Mouse (Mus musculus) midbrain, embryonic 14.5 days (tissue): ENCODE data around the gene A930033H14Rik. TPM values are rescaled to one million over a fixed set of nuclear protein-coding genes. Genes with fewer than 3 reads are reported as not detected.

Source experiments
- ATAC-seq: fragments of 200-750 bp; cut with Nextera tagmentation; 2 replicates; pipeline ENCODE4 v1.8.0; 2017; ENCODE audit warnings: moderate number of reproducible peaks, moderate library complexity; ENCODE audit not compliant: low FRiP score, low TSS enrichment
- DNase-seq: peaks from one replicate; pipeline ENCODE4 v3.0.0-alpha.2; 2015
- H3K27ac ChIP-seq: fragments of 300-500 bp; sonication (generic); replicated peaks from 2 replicates; pipeline ENCODE4 v1.5.1; 2014; ENCODE audit warnings: mild to moderate bottlenecking, low read depth, low read length, moderate library complexity
- H3K27me3 ChIP-seq: fragments of 300-500 bp; sonication (generic); 2 replicates; pipeline ENCODE4 v1.6.1; 2014; ENCODE audit warnings: low read length, control low read depth, mixed read lengths; ENCODE audit not compliant: control insufficient read depth, insufficient read depth
- H3K36me3 ChIP-seq: fragments of 300-500 bp; sonication (generic); 2 replicates; pipeline ENCODE4 v1.6.1; 2014; ENCODE audit warnings: low read length, control low read depth; ENCODE audit not compliant: control insufficient read depth, insufficient read depth
- H3K4me1 ChIP-seq: fragments of 300-500 bp; sonication (generic); 2 replicates; pipeline ENCODE4 v1.6.1; 2014; ENCODE audit warnings: mild to moderate bottlenecking, antibody characterized with exemption, low read length, control low read depth; ENCODE audit not compliant: control insufficient read depth, insufficient read depth
- H3K4me2 ChIP-seq: fragments of 300-500 bp; sonication (generic); 2 replicates; pipeline ENCODE4 v1.6.1; 2014; ENCODE audit warnings: mild to moderate bottlenecking, low read length, moderate library complexity
- H3K4me3 ChIP-seq: fragments of 300-500 bp; sonication (generic); replicated peaks from 2 replicates; pipeline ENCODE4 v1.5.1; 2014; ENCODE audit warnings: low read depth, low read length
- H3K9ac ChIP-seq: fragments of 300-500 bp; sonication (generic); replicated peaks from 2 replicates; pipeline ENCODE4 v1.6.1; 2014; ENCODE audit warnings: mild to moderate bottlenecking, low read length, moderate library complexity
- H3K9me3 ChIP-seq: fragments of 300-500 bp; sonication (generic); 2 replicates; pipeline ENCODE4 v1.6.1; 2016; ENCODE audit warnings: low read length, control low read depth, mixed read lengths; ENCODE audit not compliant: control insufficient read depth
- WGBS: fragments of 180-500 bp; shearing (Covaris S2); extraction: QIAGEN DNeasy Blood & Tissue Kit; methylation state at CpG from one replicate; pipeline ENCODE4 v1.1.7; 2014; 5-methylcytosine and 5-hydroxymethylcytosine counted together
- polyA plus RNA-seq: library from polyadenylated mRNA; unstranded; fragments of >200 nt; fragmentation: Nextera tagmentation; extraction: Ambion mirVana; gene quantifications from 2 replicates; pipeline ENCODE4 v1.2.1, GENCODE M21; 2014

Gene A930033H14Rik
- polyA plus RNA-seq: 1.1 and 1.3 TPM in 2 replicates

GRCm38 (mm10) chr10:69212542-69213440 is at the start of gene A930033H14Rik:
Gene A930033H14Rik, minus strand, starts transcription at chr10:69213098.
- peak; percentile 91 for ATAC-seq
- DNase-seq: peak; percentile 90
- WGBS: under 1% methylated on average over 82 of the region's 84 CpGs
- Histone ChIP-seq H3K4me2 (peak within 1 kb of the TSS; percentile 79), H3K27me3 (no peaks in the 10 kb centered on the region), H3K4me3 (peak within 1 kb of the TSS; percentile 73), H3K9me3 (peaks cover 3% of the 10 kb centered on the region; the same call in 1 of the 2 replicates), H3K9ac (peak within 1 kb of the TSS; percentile 97), H3K36me3 (0 out of 2 replicates have a peak, but pooled peaks cover 5% of the 10 kb centered on the region), H3K27ac (peak within 1 kb of the TSS; percentile 99), H3K4me1 (peaks cover 10% of the 10 kb centered on the region)

DNA sequence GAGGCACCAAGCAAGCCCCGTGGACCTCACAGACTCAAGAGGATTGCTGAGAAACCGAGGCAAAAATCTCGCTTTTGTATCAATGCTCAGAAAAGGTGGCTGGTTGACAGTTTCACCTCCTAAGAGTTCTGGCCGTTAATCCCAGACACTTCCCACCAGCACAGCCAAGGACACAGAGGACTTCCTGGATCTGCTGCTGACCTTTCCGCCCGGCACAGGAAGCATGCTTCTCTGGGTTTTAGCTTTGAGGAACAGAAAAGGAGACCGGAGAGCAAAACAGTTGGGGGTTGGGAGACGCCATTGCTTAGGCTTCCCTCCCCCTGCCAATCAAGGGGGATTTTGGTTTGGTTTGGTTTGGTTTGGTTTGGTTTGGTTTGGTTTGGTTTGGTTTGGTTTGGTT is 47.0 kb upstream of the A930033H14Rik start:
- WGBS: 96% methylated on average over 8 of the region's 8 CpGs
- Histone ChIP-seq H3K27ac (no peak overlapping the region), H3K36me3 (no peaks in the 10 kb centered on the region), H3K9me3 (no peaks in the 10 kb centered on the region), H3K4me2 (no peak overlapping the region), H3K9ac (no peak overlapping the region), H3K4me1 (0 out of 2 replicates have a peak, but pooled peaks cover 3% of the 10 kb centered on the region), H3K4me3 (no peak overlapping the region), H3K27me3 (no peaks in the 10 kb centered on the region)
- no peak for ATAC-seq
- DNase-seq: no peak

DNA sequence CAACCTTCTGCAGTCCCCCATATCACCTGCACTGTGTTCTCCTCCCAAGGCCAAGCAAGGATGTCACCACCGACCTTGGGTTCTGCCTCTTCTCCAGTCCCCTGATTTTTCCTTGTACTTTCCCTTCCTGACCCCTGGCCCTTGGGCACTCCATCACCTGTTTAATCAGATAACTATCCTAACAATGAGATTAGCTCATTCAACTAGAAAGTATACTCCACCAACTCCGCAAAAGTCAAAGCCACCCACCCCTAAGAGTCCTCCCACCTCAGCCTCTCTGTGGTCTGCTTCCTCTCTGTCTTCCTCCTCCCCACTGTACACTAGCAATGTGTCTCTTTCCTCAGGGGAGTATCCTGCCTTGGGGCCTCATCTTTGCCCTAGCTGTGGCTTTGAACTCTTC is 46.3 kb upstream of the A930033H14Rik start:
- DNase-seq (no peak), ATAC-seq (no peak)
- no peaks in the 10 kb centered on the region for H3K36me3 ChIP-seq
- H3K27ac ChIP-seq: no peak overlapping the region
- H3K4me2 ChIP-seq: no peak overlapping the region
- 83% methylated on average over 2 of the region's 2 CpGs for WGBS
- no peak overlapping the region for H3K4me3 ChIP-seq
- H3K4me1 ChIP-seq: peaks cover 9% of the 10 kb centered on the region
- no peak overlapping the region for H3K9ac ChIP-seq
- H3K27me3 ChIP-seq: no peaks in the 10 kb centered on the region
- H3K9me3 ChIP-seq: no peaks in the 10 kb centered on the region

DNA sequence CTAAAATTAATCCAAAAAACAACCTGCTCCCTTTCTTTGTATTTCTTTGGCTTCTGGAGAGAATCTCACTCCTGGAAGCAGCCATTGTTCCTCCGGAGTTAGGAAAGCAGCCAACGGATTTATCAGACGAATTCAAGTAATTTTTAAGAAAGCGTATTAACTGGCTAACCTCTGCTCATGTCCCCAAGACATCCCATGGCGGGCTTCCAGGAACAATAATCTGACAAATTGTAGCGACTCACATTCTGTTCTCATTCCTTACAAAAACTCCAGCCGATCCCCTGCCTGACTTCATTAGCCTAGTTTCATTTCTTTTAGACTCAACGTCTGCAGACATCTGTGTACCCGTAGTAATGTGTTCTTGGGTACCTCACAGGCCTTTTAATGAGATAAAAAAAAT is 45.7 kb upstream of the A930033H14Rik start:
- no peak overlapping the region for H3K27ac ChIP-seq

DNA sequence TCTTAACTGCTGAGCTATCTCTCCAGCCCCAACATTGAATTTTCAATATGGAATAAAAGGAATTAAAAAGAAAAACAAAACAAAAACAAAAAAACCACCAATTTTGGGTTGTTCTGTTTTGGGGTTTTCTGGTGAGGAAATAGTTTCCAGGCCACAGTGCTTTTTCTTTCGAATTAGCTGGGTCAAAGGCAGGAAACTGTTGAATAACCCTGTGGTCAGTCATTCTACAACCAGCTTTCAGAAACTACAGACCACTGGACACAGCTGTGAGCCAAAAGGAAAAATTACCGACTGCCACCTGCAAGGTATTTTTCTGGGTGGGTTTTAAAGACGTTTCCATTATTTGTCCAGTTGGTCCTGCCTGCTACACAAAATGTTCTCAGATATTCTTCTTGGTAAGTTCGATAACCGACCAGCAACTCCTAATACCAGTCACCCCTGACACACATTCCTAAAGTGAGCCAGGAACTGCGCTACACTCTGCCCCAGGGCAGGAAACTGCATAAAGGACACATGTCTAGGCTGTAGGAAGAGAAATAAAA is 44.8 kb upstream of the A930033H14Rik start:
- H3K9me3 ChIP-seq: no peaks in the 10 kb centered on the region
- no peak for ATAC-seq
- H3K27ac ChIP-seq: no peak overlapping the region
- H3K27me3 ChIP-seq: no peaks in the 10 kb centered on the region
- H3K36me3 ChIP-seq: no peaks in the 10 kb centered on the region
- 92% methylated on average over 6 of the region's 6 CpGs for WGBS
- H3K9ac ChIP-seq: no peak overlapping the region
- no peak overlapping the region for H3K4me3 ChIP-seq
- H3K4me1 ChIP-seq: peaks cover 9% of the 10 kb centered on the region
- DNase-seq: no peak
- H3K4me2 ChIP-seq: no peak overlapping the region

More for the DNA sequence above, 45.7 kb upstream of the A930033H14Rik start:
- Histone ChIP-seq H3K4me3 (no peak overlapping the region), H3K36me3 (no peaks in the 10 kb centered on the region), H3K4me1 (peaks cover 9% of the 10 kb centered on the region), H3K9ac (no peak overlapping the region), H3K4me2 (no peak overlapping the region), H3K27me3 (no peaks in the 10 kb centered on the region), H3K9me3 (no peaks in the 10 kb centered on the region)
- WGBS: 51% methylated on average over 9 of the region's 9 CpGs
- no peak for DNase-seq
- ATAC-seq: no peak

DNA sequence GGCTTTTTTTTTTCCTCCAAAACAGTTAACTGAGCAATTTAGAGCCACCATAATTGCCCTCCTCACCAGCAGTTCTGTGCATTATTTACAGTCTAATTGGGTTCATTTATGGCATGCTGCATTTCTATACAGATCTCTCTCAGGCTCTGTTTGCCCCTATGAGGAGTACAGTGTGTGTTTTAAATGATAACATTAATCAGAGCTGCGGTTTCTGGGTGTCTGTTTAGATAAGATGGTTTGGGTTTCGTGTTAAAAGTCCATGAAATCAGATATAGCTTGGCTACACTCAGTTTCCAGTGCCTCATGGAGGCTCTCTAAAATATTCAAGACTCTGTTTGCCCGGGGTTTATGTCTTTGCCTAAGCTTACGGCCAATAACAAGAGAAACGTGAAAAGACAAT is 42.7 kb upstream of the A930033H14Rik start:
- H3K9me3 ChIP-seq: no peaks in the 10 kb centered on the region
- no peak overlapping the region for H3K4me3 ChIP-seq
- H3K4me1 ChIP-seq: peaks cover 9% of the 10 kb centered on the region
- H3K36me3 ChIP-seq: no peaks in the 10 kb centered on the region
- no peak overlapping the region for H3K4me2 ChIP-seq
- ATAC-seq (no peak), DNase-seq (no peak)
- no peaks in the 10 kb centered on the region for H3K27me3 ChIP-seq
- WGBS: 55% methylated on average over 5 of the region's 5 CpGs
- no peak overlapping the region for H3K27ac ChIP-seq
- H3K9ac ChIP-seq: no peak overlapping the region

- H3K9ac ChIP-seq: 0 out of 2 replicates have a peak overlapping the region, but pooled peaks have one; percentile 6
- no peaks in the 10 kb centered on the region for H3K27me3 ChIP-seq
- no peaks in the 10 kb centered on the region for H3K9me3 ChIP-seq
- H3K4me2 ChIP-seq: no peak overlapping the region
- peaks cover 9% of the 10 kb centered on the region for H3K4me1 ChIP-seq
- WGBS: 5% methylated on average over 8 of the region's 8 CpGs
- H3K27ac ChIP-seq: peak overlapping the region; percentile 52; the same call in 1 of the 2 replicates
- H3K36me3 ChIP-seq: 0 out of 2 replicates have a peak, but pooled peaks cover 5% of the 10 kb centered on the region
- no peak overlapping the region for H3K4me3 ChIP-seq
- DNase-seq: peak; percentile 47
- ATAC-seq: no peak
These were observed 41.5 kb upstream of the A930033H14Rik start for GRCm38 (mm10) chr10:69254390-69254847.

DNA sequence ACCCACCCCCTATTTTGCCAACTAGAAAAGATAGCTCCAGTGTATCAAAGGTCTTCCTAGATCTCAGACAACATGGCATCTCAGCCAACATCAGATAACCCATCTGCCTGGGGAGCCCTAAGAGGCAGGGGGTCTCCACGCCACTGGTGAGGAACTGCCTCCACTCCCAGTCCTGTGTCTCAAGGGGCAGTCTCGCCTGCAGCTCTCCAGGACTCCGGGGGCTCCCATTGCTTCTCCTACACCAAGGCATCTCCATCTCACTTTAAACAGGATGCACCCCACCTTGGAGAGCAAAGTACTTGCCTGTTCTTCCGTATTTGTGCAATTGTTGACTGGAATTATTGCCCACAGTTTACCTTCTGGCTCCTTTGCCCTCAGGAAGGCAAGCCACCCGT is 40.8 kb upstream of the A930033H14Rik start:
- Histone ChIP-seq H3K9me3 (no peaks in the 10 kb centered on the region), H3K4me1 (peaks cover 9% of the 10 kb centered on the region), H3K4me2 (no peak overlapping the region), H3K27me3 (no peaks in the 10 kb centered on the region), H3K9ac (no peak overlapping the region), H3K36me3 (0 out of 2 replicates have a peak, but pooled peaks cover 7% of the 10 kb centered on the region), H3K4me3 (no peak overlapping the region), H3K27ac (no peak overlapping the region)
- 62% methylated on average over 5 of the region's 5 CpGs for WGBS
- ATAC-seq: no peak
- no peak for DNase-seq
